Mouse (Mus musculus) neural tube, embryonic 12.5 days (tissue): ENCODE results near the gene H2afx. TPM values are rescaled to one million over a fixed set of nuclear protein-coding genes. Genes with fewer than 3 reads are reported as not detected.
"Not testable (repeated sequence)": the region's sequence is repeated elsewhere in the genome, so short reads cannot be mapped to it uniquely, and the experiment has no call there.

ENCODE experiments used
- ATAC-seq: fragments of 200-750 bp; cut with Nextera tagmentation; 2 replicates; pipeline ENCODE4 v1.8.0; 2017; ENCODE audit warnings: low read depth, mild to moderate bottlenecking, moderate TSS enrichment, moderate library complexity; ENCODE audit not compliant: low FRiP score
- H3K27ac ChIP-seq: fragments of 300-500 bp; sonication (generic); 2 replicates; pipeline ENCODE4 v1.5.1; 2016
- H3K27me3 ChIP-seq: fragments of 300-500 bp; sonication (generic); replicated peaks from 2 replicates; pipeline ENCODE4 v1.6.1; 2016; ENCODE audit warnings: mild to moderate bottlenecking
- H3K36me3 ChIP-seq: fragments of 300-500 bp; sonication (generic); 2 replicates; pipeline ENCODE4 v1.6.1; 2016; ENCODE audit warnings: mild to moderate bottlenecking
- H3K4me1 ChIP-seq: fragments of 300-500 bp; sonication (generic); 2 replicates; pipeline ENCODE4 v1.6.1; 2016
- H3K4me2 ChIP-seq: fragments of 300-500 bp; sonication (generic); replicated peaks from 2 replicates; pipeline ENCODE4 v1.6.1; 2016; ENCODE audit warnings: mild to moderate bottlenecking
- H3K4me3 ChIP-seq: fragments of 300-500 bp; sonication (generic); 2 replicates; pipeline ENCODE4 v1.5.1; 2016
- H3K9ac ChIP-seq: fragments of 300-500 bp; sonication (generic); 2 replicates; pipeline ENCODE4 v1.6.1; 2016; ENCODE audit warnings: mild to moderate bottlenecking
- H3K9me3 ChIP-seq: fragments of 300-500 bp; sonication (generic); 2 replicates; pipeline ENCODE4 v1.6.1; 2016; ENCODE audit warnings: mild to moderate bottlenecking
- WGBS: fragments of 180-500 bp; shearing (Covaris S2); methylation state at CpG from one replicate; pipeline ENCODE4 v1.1.7; 2016; 5-methylcytosine and 5-hydroxymethylcytosine counted together
- polyA plus RNA-seq: library from polyadenylated mRNA; unstranded; fragments of >200 nt; fragmentation: Nextera tagmentation; extraction: Ambion mirVana; gene quantifications from 2 replicates; pipeline ENCODE4 v1.2.1, GENCODE M21; 2016

Gene H2afx
- 281 and 302 TPM in 2 replicates for polyA plus RNA-seq

GRCm38 (mm10) chr9:44334396-44335330 is at the start of gene H2afx:
Gene H2afx (plus strand): TSS chr9:44334694.
- H3K27me3 ChIP-seq: no peaks in the 10 kb centered on the region
- no peaks in the 10 kb centered on the region for H3K9me3 ChIP-seq
- under 1% methylated on average over 91 of the region's 91 CpGs for WGBS
- peaks cover 22% of the 10 kb centered on the region for H3K4me1 ChIP-seq
- peak; percentile 97 for ATAC-seq
- H3K4me3 ChIP-seq: peak within 1 kb of the TSS; percentile 91
- H3K36me3 ChIP-seq: peaks cover 46% of the 10 kb centered on the region
- H3K4me2 ChIP-seq: peak within 1 kb of the TSS; percentile 83
- peak within 1 kb of the TSS; percentile 89 for H3K27ac ChIP-seq
- H3K9ac ChIP-seq: peak within 1 kb of the TSS; percentile 97

DNA sequence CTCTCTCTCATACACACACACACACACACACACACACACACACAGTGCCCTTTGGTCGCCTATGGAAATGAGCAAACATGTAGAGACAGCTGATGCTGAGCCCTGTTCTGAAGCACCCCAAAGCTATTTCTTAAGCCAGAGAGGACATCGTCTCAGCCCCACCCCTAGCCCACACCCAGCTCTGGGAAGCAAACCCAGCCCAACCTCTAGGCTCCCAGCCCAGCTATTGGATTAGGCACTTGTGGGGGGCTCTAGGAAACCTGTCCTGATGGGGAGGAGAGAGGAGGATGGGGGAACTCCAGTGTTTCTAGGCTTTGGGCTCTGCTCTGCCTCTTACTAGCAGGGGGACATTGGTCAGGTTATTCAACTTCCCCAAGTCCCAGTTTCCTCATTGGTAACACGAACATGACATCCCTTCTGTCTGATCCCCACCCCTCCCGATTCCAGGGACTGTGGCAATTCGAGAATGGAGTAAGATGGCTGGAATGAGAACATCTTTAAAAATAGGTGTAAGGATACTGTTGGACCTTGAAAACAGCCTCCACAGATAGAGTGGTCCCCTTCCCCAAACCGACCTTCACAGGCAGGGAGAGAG is 48.1 kb upstream of the H2afx start:
- peak overlapping the region; percentile 85 for H3K9ac ChIP-seq
- peaks cover 14% of the 10 kb centered on the region for H3K27me3 ChIP-seq
- ATAC-seq: no peak

DNA sequence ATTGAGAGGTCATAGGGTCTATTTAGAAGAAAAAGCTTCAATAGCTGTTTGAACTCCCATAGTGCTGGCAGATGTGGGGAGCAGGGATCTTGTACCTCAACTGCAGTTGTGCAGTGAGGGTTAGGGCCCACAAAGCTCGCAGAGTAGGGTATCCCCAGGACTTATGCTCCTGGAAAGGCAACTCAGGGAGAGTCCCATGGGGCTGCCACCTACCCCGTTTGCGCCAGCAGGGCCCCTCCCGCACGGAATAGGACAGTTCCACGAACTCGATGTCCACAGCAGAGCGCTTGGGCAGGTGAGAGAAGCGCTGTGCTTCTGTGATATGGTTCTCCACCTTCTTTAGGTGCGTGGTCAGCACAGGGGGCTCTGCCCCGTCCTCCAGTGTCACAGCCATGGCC is 47.5 kb upstream of the H2afx start:
- WGBS: 5% methylated on average over 11 of the region's 11 CpGs
- peaks cover 14% of the 10 kb centered on the region for H3K36me3 ChIP-seq
- no peaks in the 10 kb centered on the region for H3K9me3 ChIP-seq
- H3K9ac ChIP-seq: peak overlapping the region; percentile 85
- peaks cover 14% of the 10 kb centered on the region for H3K27me3 ChIP-seq
- H3K4me1 ChIP-seq: peaks cover 35% of the 10 kb centered on the region
- no peak overlapping the region for H3K27ac ChIP-seq
- H3K4me3 ChIP-seq: peak overlapping the region; percentile 73
- 0 out of 2 replicates have a peak, but pooled peaks have one; percentile 9 for ATAC-seq
- H3K4me2 ChIP-seq: peak overlapping the region; percentile 76

More for the DNA sequence above, 48.1 kb upstream of the H2afx start:
- peaks cover 35% of the 10 kb centered on the region for H3K4me1 ChIP-seq
- peak overlapping the region; percentile 76 for H3K4me2 ChIP-seq
- WGBS: 15% methylated on average over 6 of the region's 6 CpGs
- no peaks in the 10 kb centered on the region for H3K9me3 ChIP-seq
- H3K36me3 ChIP-seq: peaks cover 15% of the 10 kb centered on the region
- no peak overlapping the region for H3K4me3 ChIP-seq
- no peak overlapping the region for H3K27ac ChIP-seq

DNA sequence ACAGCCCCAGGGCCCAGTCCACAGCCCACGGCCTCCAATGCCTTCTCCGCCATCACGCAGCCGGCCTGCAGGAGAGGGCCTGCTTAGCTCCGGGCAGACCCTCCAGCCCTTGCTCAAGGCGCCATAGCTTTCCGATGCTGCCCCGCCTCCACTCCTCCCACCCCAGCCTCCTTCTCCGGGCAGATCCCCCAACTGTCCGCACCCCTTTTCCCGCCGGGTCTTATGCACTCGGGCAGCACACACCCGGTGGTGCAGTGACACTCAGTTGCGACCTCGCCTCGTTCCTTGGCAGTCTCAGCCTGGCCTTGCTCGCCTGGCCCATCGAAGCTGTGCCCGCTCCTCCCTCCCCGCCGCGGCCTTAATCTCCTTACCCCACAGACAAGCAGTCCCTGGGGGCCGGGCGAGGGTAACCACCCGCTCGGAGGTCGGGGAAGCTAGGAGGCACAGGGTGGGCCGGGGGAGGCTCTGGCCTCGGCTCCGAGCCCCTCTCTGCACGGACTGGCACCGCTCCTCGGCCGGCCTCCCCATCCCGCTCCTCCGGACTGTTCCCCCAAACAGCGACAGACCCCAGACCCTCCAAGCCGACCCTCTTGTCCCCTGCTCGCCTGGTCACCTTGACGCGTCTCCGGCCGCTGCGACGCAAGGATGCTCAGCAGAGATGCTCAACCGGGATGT is 47.0 kb upstream of the H2afx start:
- ATAC-seq: peak; percentile 55
- peak overlapping the region; percentile 76 for H3K4me2 ChIP-seq
- peak overlapping the region; percentile 85 for H3K9ac ChIP-seq
- H3K9me3 ChIP-seq: no peaks in the 10 kb centered on the region
- peaks cover 17% of the 10 kb centered on the region for H3K36me3 ChIP-seq
- H3K27ac ChIP-seq: peak overlapping the region; percentile 37; the same call in 1 of the 2 replicates
- peaks cover 35% of the 10 kb centered on the region for H3K4me1 ChIP-seq
- WGBS: 1% methylated on average over 47 of the region's 47 CpGs
- peaks cover 14% of the 10 kb centered on the region for H3K27me3 ChIP-seq
- peak overlapping the region; percentile 73 for H3K4me3 ChIP-seq

DNA sequence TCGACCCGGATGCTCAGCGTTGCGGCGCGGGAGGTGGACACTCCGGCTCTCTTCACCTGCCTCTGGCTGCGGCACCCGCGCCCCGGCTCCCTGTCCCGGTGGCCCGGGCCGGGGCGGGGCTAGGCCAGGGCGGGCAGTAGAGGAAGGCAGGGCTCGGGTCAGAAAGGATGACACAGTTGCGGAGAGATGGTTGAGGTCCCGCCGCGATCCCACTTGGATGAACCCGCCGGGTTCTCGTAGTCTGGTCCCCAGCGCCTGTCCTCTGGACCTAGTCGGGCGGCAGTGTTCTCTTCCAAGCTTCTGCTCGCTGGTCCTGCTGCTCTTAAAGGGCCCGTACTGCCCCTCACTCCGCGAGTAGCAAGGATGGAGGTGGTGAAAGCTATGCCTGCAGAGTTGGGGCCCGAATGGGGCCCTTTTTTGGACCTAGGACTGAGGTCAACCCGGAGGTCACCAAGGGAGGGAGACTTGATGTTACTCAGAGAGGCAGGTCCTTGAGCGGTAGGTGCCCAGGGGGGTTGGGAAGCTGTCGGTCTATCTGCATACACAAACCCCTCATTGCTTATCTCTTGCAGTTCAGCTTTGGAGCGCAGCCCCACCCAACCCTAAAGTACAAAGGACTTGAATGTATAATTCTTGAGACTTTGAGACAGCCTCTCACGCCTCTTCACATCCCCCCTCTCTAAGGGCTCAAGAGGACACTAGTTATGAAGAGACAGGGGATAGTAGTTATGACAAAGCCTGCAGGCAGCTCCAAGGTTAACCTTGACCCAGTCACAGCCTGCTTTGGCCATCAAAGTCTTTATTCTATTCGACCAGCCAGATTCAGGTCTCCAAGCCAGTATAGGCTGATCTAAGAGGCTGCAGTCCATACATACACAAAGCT is 46.2 kb upstream of the H2afx start, which contains the start of gene Abcg4:
Gene Abcg4, minus strand, starts transcription at position 540 of the 883 bp plus-strand sequence.
- H3K27ac ChIP-seq: peak within 1 kb of the TSS; percentile 37; the same call in 1 of the 2 replicates
- H3K9me3 ChIP-seq: no peaks in the 10 kb centered on the region
- peaks cover 35% of the 10 kb centered on the region for H3K4me1 ChIP-seq
- H3K9ac ChIP-seq: peak within 1 kb of the TSS; percentile 85
- H3K4me3 ChIP-seq: peak within 1 kb of the TSS; percentile 73
- peaks cover 25% of the 10 kb centered on the region for H3K36me3 ChIP-seq
- H3K27me3 ChIP-seq: peaks cover 14% of the 10 kb centered on the region
- peak within 1 kb of the TSS; percentile 76 for H3K4me2 ChIP-seq
- peak; percentile 68 for ATAC-seq
- 1% methylated on average over 38 of the region's 38 CpGs for whole genome bisulfite sequencing

DNA sequence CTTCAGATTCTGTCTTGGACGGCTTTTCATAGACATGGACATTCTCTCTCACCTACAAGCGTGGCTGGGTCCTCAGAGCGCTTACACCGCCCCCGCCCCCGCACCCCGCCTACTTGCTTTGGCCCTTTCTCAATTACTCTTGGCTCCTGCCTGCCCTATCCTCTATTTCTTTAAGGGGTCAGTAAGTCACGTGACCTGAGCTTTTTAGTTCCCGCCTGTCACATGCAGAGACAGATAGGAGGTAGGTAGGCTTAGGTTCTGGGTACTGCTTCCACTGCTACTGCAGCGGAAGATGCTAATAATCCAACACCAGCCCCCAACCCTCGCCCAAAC is 45.6 kb upstream of the H2afx start:
- Histone ChIP-seq H3K36me3 (peaks cover 31% of the 10 kb centered on the region), H3K9ac (no peak overlapping the region), H3K27ac (no peak overlapping the region), H3K9me3 (no peaks in the 10 kb centered on the region), H3K27me3 (peaks cover 14% of the 10 kb centered on the region), H3K4me3 (no peak overlapping the region), H3K4me2 (peak overlapping the region; percentile 76), H3K4me1 (peaks cover 35% of the 10 kb centered on the region)
- 6% methylated on average over 11 of the region's 11 CpGs for WGBS
- no peak for ATAC-seq

DNA sequence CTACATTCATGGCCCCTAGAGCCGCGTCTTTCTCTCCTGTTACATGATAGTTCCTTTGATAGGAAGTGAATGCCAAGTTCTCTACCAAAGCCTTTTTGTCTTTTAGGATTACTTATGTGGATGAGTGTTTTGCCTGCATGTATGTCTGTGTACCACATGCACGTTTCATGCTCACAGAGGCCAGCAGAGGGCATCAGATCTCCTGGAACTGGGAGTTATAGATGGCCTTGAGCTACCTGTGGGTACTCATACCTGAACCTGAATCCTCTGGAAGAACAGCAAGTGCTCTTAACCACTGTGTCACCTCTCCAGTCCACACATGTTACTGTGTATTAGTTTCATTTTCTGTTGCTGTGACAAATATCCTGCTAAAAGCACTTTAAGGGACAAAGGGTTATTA is 42.0 kb upstream of the H2afx start:
- H3K36me3 ChIP-seq: peaks cover 62% of the 10 kb centered on the region
- WGBS: 72% methylated on average over 3 of the region's 3 CpGs
- no peak overlapping the region for H3K9ac ChIP-seq
- peaks cover 6% of the 10 kb centered on the region; the same call in 1 of the 2 replicates for H3K27me3 ChIP-seq
- ATAC-seq: no peak
- H3K4me1 ChIP-seq: peaks cover 18% of the 10 kb centered on the region
- H3K4me2 ChIP-seq: no peak overlapping the region
- H3K4me3 ChIP-seq: no peak overlapping the region
- no peaks in the 10 kb centered on the region for H3K9me3 ChIP-seq
- H3K27ac ChIP-seq: no peak overlapping the region

DNA sequence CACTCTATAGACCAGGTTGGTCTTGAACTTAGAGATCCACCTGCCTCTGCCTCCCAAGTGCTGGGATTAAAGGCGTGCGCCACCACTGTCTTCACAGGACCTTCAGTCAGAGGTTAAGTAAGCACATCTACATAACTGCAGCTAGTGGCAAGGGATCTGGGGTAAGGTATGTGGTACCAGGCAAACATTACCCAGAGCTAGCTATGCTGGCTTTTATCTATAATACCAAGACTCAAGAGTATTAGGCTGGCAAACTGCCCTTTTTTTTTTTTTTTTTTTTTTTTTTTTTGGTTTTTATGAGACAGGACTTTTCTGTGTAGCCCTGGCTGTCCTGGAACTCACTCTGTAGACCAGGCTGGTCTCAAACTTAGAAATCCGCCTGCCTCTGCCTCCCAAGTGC is 34.5 kb upstream of the H2afx start:
- H3K4me3 ChIP-seq, H3K9ac ChIP-seq, H3K4me1 ChIP-seq, H3K4me2 ChIP-seq, H3K27me3 ChIP-seq, H3K27ac ChIP-seq, ATAC-seq, H3K9me3 ChIP-seq: not testable (repeated sequence)
- peaks cover 73% of the 10 kb centered on the region for H3K36me3 ChIP-seq
- 96% methylated on average over 3 of the region's 3 CpGs for WGBS

GRCm38 (mm10) chr9:44305466-44306079 is 28.9 kb upstream of the H2afx start, which contains the start of gene Hinfp:
Gene Hinfp (minus strand): TSS chr9:44305671.
- WGBS: under 1% methylated on average over 54 of the region's 54 CpGs
- Histone ChIP-seq H3K9me3 (no peaks in the 10 kb centered on the region), H3K9ac (peak within 1 kb of the TSS; percentile 80), H3K4me3 (peak within 1 kb of the TSS; percentile 77), H3K4me2 (peak within 1 kb of the TSS; percentile 74), H3K27ac (0 out of 2 replicates have a peak within 1 kb of the TSS, but pooled peaks have one; percentile 17), H3K27me3 (no peaks in the 10 kb centered on the region), H3K36me3 (peaks cover 24% of the 10 kb centered on the region), H3K4me1 (peaks cover 10% of the 10 kb centered on the region)
- ATAC-seq: peak; percentile 99

GRCm38 (mm10) chr9:44306532-44306931 is 28.0 kb upstream of the H2afx start:
- Histone ChIP-seq H3K9ac (no peak overlapping the region), H3K27ac (no peak overlapping the region), H3K4me2 (no peak overlapping the region), H3K27me3 (no peaks in the 10 kb centered on the region), H3K4me1 (peaks cover 19% of the 10 kb centered on the region), H3K9me3 (no peaks in the 10 kb centered on the region), H3K4me3 (no peak overlapping the region), H3K36me3 (peaks cover 14% of the 10 kb centered on the region)
- ATAC-seq: no peak
- 91% methylated on average over 6 of the region's 6 CpGs for WGBS

DNA sequence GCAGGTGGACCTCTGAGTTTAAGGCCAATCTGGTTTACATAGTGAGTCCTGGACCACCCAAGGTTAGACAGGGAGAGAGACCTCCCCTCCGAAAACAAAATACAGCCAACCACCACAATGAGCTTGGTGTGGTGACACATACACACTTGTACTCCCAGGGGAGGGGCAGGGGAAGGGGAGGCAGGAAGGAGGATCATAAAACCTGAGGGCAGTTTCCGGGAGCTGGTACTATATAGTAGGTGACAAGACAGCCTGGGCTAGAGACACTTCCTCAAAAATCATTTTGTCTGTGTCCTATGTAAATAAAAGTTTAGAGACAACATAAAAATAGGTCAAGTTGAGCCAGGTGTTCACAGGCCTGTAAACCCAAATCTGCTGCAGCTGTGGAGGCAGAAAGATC is 27.2 kb upstream of the H2afx start:
- WGBS: 80% methylated on average over 2 of the region's 2 CpGs
- no peak overlapping the region for H3K9ac ChIP-seq
- H3K27me3 ChIP-seq: no peaks in the 10 kb centered on the region
- H3K36me3 ChIP-seq: peaks cover 8% of the 10 kb centered on the region
- H3K27ac ChIP-seq: no peak overlapping the region
- H3K4me3 ChIP-seq: no peak overlapping the region
- peaks cover 19% of the 10 kb centered on the region for H3K4me1 ChIP-seq
- H3K4me2 ChIP-seq: no peak overlapping the region
- no peaks in the 10 kb centered on the region for H3K9me3 ChIP-seq
- ATAC-seq: no peak
